Mouse (Mus musculus) erythroblast, embryonic 14.5 days (primary cell): Measurements from ENCODE around the gene Pappa.

Source experiments
- GATA1 ChIP-seq: IDR thresholded peaks from 2 replicates; pipeline ENCODE4 v1.6.1; 2012; ENCODE audit warnings: low read length, inconsistent platforms, mixed read lengths
- TAL1 ChIP-seq: IDR thresholded peaks from 3 replicates; pipeline ENCODE4 v1.6.1; 2012; ENCODE audit warnings: low read length, inconsistent platforms, mixed read lengths

- TF ChIP-seq TAL1 = no peak
- no peak for TF ChIP-seq GATA1
Measured at GRCm38 (mm10) chr4:65174505-65174904, 50.5 kb downstream of the Pappa start.
